Mouse (Mus musculus) MEL (cell line): ENCODE results near the gene Pdzd7. TPM values are rescaled to one million over a fixed set of nuclear protein-coding genes. Genes with fewer than 3 reads are reported as not detected.

Source experiments
- DNase-seq: peaks from one replicate; pipeline ENCODE4 v3.0.0; 2011; ENCODE audit warnings: low read depth, low spot score
- H3K27ac ChIP-seq: 2 replicates; pipeline ENCODE4 v1.5.1; 2012; ENCODE audit warnings: low read depth, mild to moderate bottlenecking, control low read depth, low read length, moderate library complexity; ENCODE audit not compliant: control insufficient read depth
- H3K27me3 ChIP-seq, 2 experiments: fragments of 150-350 bp in 1 of 2; sonication (generic) in 1 of 2; 2 replicates each; pipeline ENCODE4 v1.6.1; 2012; ENCODE audit warnings: low read length in 2 of 2, mild to moderate bottlenecking in 2 of 2, improper control_type of control experiment in 1 of 2, moderate library complexity in 1 of 2; ENCODE audit not compliant: insufficient read depth in 2 of 2, control insufficient read depth in 1 of 2
- H3K36me3 ChIP-seq, 2 experiments: 2 replicates each; pipeline ENCODE4 v1.6.1; 2012 to 2014; ENCODE audit warnings: low read length in 2 of 2, improper control_type of control experiment in 1 of 2, inconsistent platforms in 1 of 2, mild to moderate bottlenecking in 1 of 2; ENCODE audit not compliant: insufficient read depth in 2 of 2, control insufficient read depth in 1 of 2
- H3K4me1 ChIP-seq, 2 experiments: fragments of 150-350 bp in 1 of 2; sonication (generic) in 1 of 2; 2 replicates each; pipeline ENCODE4 v1.6.1; 2012; ENCODE audit warnings: low read length in 2 of 2, improper control_type of control experiment in 1 of 2, mild to moderate bottlenecking in 1 of 2; ENCODE audit not compliant: insufficient read depth in 2 of 2, control insufficient read depth in 1 of 2
- H3K4me3 ChIP-seq, 2 experiments: fragments of 150-350 bp in 1 of 2; sonication (generic) in 1 of 2; 2 replicates each; pipeline ENCODE4 v1.5.1; 2012; ENCODE audit warnings: low read depth in 2 of 2, low read length in 2 of 2, mild to moderate bottlenecking in 2 of 2, moderate library complexity in 2 of 2, control low read depth in 1 of 2, improper control_type of control experiment in 1 of 2; ENCODE audit not compliant: control insufficient read depth in 1 of 2, insufficient read depth in 1 of 2
- H3K79me2 ChIP-seq: 2 replicates; pipeline ENCODE4 v1.6.1; 2012; ENCODE audit warnings: mild to moderate bottlenecking, low read length, moderate library complexity; ENCODE audit not compliant: control insufficient read depth, poor library complexity, insufficient read depth
- H3K9ac ChIP-seq: 2 replicates; pipeline ENCODE4 v1.6.1; 2012; ENCODE audit warnings: low read depth, mild to moderate bottlenecking, control low read depth, low read length, moderate library complexity; ENCODE audit not compliant: control insufficient read depth, poor library complexity, severe bottlenecking
- H3K9me3 ChIP-seq: fragments of 150-350 bp; sonication (generic); replicated peaks from 2 replicates; pipeline ENCODE4 v1.6.1; 2012; ENCODE audit warnings: mild to moderate bottlenecking, low read length, improper control_type of control experiment, moderate library complexity; ENCODE audit not compliant: insufficient read depth
- BHLHE40 ChIP-seq: IDR thresholded peaks from 2 replicates; pipeline ENCODE4 v1.6.1; 2012; ENCODE audit warnings: low read depth, mild to moderate bottlenecking, inconsistent platforms, low read length, improper control_type of control experiment, borderline replicate concordance
- CHD1 ChIP-seq: IDR thresholded peaks from 2 replicates; pipeline ENCODE4 v1.6.1; 2012; ENCODE audit warnings: low read depth, mild to moderate bottlenecking, inconsistent platforms, low read length, improper control_type of control experiment
- CHD2 ChIP-seq: IDR thresholded peaks from 2 replicates; pipeline ENCODE4 v1.6.1; 2011; ENCODE audit warnings: low read length, improper control_type of control experiment
- CTCF ChIP-seq, 3 experiments: IDR thresholded peaks in 2 of 3; conservative IDR thresholded peaks in 1 of 3; 2 replicates each; pipeline ENCODE4 v1.5.1; 2011 to 2012; ENCODE audit warnings: low read length in 3 of 3, low read depth in 2 of 3, mild to moderate bottlenecking in 2 of 3, improper control_type of control experiment in 1 of 3, inconsistent platforms in 1 of 3, mixed read lengths in 1 of 3, moderate library complexity in 1 of 3; ENCODE audit not compliant: control insufficient read depth in 1 of 3, insufficient read depth in 1 of 3, poor library complexity in 1 of 3, severe bottlenecking in 1 of 3
- ELF1 ChIP-seq: IDR thresholded peaks from 2 replicates; pipeline ENCODE4 v1.6.1; 2014; ENCODE audit warnings: low read depth, mild to moderate bottlenecking, inconsistent platforms, low read length, improper control_type of control experiment, moderate library complexity
- EP300 ChIP-seq, 2 experiments: IDR thresholded peaks; 2 replicates each; pipeline ENCODE4 v1.6.1; 2011; ENCODE audit warnings: improper control_type of control experiment in 2 of 2, low read length in 2 of 2, low read depth in 1 of 2, mild to moderate bottlenecking in 1 of 2
- GABPA ChIP-seq: IDR thresholded peaks from 2 replicates; pipeline ENCODE4 v1.6.1; 2012; ENCODE audit warnings: low read depth, mild to moderate bottlenecking, inconsistent platforms, low read length, improper control_type of control experiment, moderate library complexity
- GATA1 ChIP-seq: IDR thresholded peaks from 2 replicates; pipeline ENCODE4 v1.6.1; 2011; ENCODE audit warnings: low read depth, low read length, improper control_type of control experiment
- HCFC1 ChIP-seq: IDR thresholded peaks from 2 replicates; pipeline ENCODE4 v1.6.1; 2012; ENCODE audit warnings: low read depth, mild to moderate bottlenecking, inconsistent platforms, low read length, improper control_type of control experiment, moderate library complexity
- KAT2A ChIP-seq: conservative IDR thresholded peaks from 2 replicates; pipeline ENCODE4 v1.6.1; 2012; ENCODE audit warnings: low read depth, low read length, improper control_type of control experiment, inconsistent platforms
- MAFK ChIP-seq: IDR thresholded peaks from 2 replicates; pipeline ENCODE4 v1.6.1; 2011; ENCODE audit warnings: low read depth, mild to moderate bottlenecking, low read length, improper control_type of control experiment, borderline replicate concordance
- MAX ChIP-seq: IDR thresholded peaks from 2 replicates; pipeline ENCODE4 v1.6.1; 2011; ENCODE audit warnings: low read length, improper control_type of control experiment
- MAZ ChIP-seq: IDR thresholded peaks from 2 replicates; pipeline ENCODE4 v1.6.1; 2012; ENCODE audit warnings: low read depth, mild to moderate bottlenecking, inconsistent platforms, low read length, improper control_type of control experiment
- MEF2A ChIP-seq: IDR thresholded peaks from 2 replicates; pipeline ENCODE4 v1.6.1; 2014; ENCODE audit warnings: low read depth, mild to moderate bottlenecking, inconsistent platforms, low read length, improper control_type of control experiment; ENCODE audit not compliant: poor library complexity, insufficient replicate concordance, severe bottlenecking; ENCODE audit errors: extremely low read depth
- MXI1 ChIP-seq: IDR thresholded peaks from 2 replicates; pipeline ENCODE4 v1.6.1; 2011; ENCODE audit warnings: mild to moderate bottlenecking, low read depth, low read length, improper control_type of control experiment
- MYB ChIP-seq: IDR thresholded peaks from 2 replicates; pipeline ENCODE4 v1.6.1; 2011; ENCODE audit warnings: mild to moderate bottlenecking, low read depth, low read length, improper control_type of control experiment
- MYC ChIP-seq: IDR thresholded peaks from 2 replicates; pipeline ENCODE4 v1.6.1; 2011; ENCODE audit warnings: low read depth, mild to moderate bottlenecking, low read length, improper control_type of control experiment, moderate library complexity
- NELFE ChIP-seq: IDR thresholded peaks from 2 replicates; pipeline ENCODE4 v1.6.1; 2011; ENCODE audit warnings: low read depth, low read length, improper control_type of control experiment
- NRF1 ChIP-seq: IDR thresholded peaks from 2 replicates; pipeline ENCODE4 v1.6.1; 2014; ENCODE audit warnings: low read depth, mild to moderate bottlenecking, inconsistent platforms, low read length, improper control_type of control experiment, moderate library complexity; ENCODE audit not compliant: poor library complexity, insufficient read depth, severe bottlenecking
- POLR2A ChIP-seq, 2 experiments: IDR thresholded peaks; 2 replicates each; pipeline ENCODE4 v1.6.1; 2011 to 2012; ENCODE audit warnings: low read length in 2 of 2, mild to moderate bottlenecking in 2 of 2, control low read depth in 1 of 2, improper control_type of control experiment in 1 of 2, low read depth in 1 of 2, moderate library complexity in 1 of 2; ENCODE audit not compliant: control insufficient read depth in 1 of 2, insufficient read depth in 1 of 2, poor library complexity in 1 of 2
- POLR2AphosphoS2 ChIP-seq: IDR thresholded peaks from 2 replicates; pipeline ENCODE4 v1.6.1; 2011; ENCODE audit warnings: low read length, improper control_type of control experiment
- POLR2AphosphoS5 ChIP-seq: IDR thresholded peaks from 2 replicates; pipeline ENCODE4 v1.6.1; 2012; ENCODE audit warnings: low read depth, borderline replicate concordance, mild to moderate bottlenecking, inconsistent platforms, low read length, moderate library complexity, mixed read lengths
- RAD21 ChIP-seq: IDR thresholded peaks from 2 replicates; pipeline ENCODE4 v1.6.1; 2011; ENCODE audit warnings: mild to moderate bottlenecking, low read depth, low read length, improper control_type of control experiment
- RCOR1 ChIP-seq: IDR thresholded peaks from 2 replicates; pipeline ENCODE4 v1.6.1; 2012; ENCODE audit warnings: low read depth, mild to moderate bottlenecking, inconsistent platforms, low read length, improper control_type of control experiment
- SIN3A ChIP-seq: IDR thresholded peaks from 2 replicates; pipeline ENCODE4 v1.6.1; 2012; ENCODE audit warnings: low read length, improper control_type of control experiment, inconsistent platforms
- SMC3 ChIP-seq: IDR thresholded peaks from 2 replicates; pipeline ENCODE4 v1.6.1; 2011; ENCODE audit warnings: low read depth, low read length, improper control_type of control experiment
- TAL1 ChIP-seq: IDR thresholded peaks from 2 replicates; pipeline ENCODE4 v1.6.1; 2012; ENCODE audit warnings: mild to moderate bottlenecking, inconsistent platforms, low read length, moderate library complexity, mixed read lengths
- TBP ChIP-seq: IDR thresholded peaks from 2 replicates; pipeline ENCODE4 v1.8.0; 2011; ENCODE audit warnings: low read depth, low read length, improper control_type of control experiment
- TCF12 ChIP-seq: IDR thresholded peaks from 2 replicates; pipeline ENCODE4 v1.6.1; 2014; ENCODE audit warnings: low read depth, mild to moderate bottlenecking, inconsistent platforms, low read length, improper control_type of control experiment, moderate library complexity
- UBTF ChIP-seq: IDR thresholded peaks from 2 replicates; pipeline ENCODE4 v1.6.1; 2012; ENCODE audit warnings: low read depth, mild to moderate bottlenecking, inconsistent platforms, low read length, improper control_type of control experiment, moderate library complexity, borderline replicate concordance; ENCODE audit not compliant: insufficient read depth
- USF1 ChIP-seq: IDR thresholded peaks from 2 replicates; pipeline ENCODE4 v1.6.1; 2014; ENCODE audit warnings: low read depth, mild to moderate bottlenecking, inconsistent platforms, low read length, improper control_type of control experiment, moderate library complexity
- USF2 ChIP-seq, 2 experiments: IDR thresholded peaks; 2 replicates each; pipeline ENCODE4 v1.6.1; 2011 to 2012; ENCODE audit warnings: improper control_type of control experiment in 2 of 2, low read length in 2 of 2, borderline replicate concordance in 1 of 2, inconsistent platforms in 1 of 2, low read depth in 1 of 2, mild to moderate bottlenecking in 1 of 2; ENCODE audit not compliant: insufficient read depth in 1 of 2
- ZC3H11A ChIP-seq: IDR thresholded peaks from 2 replicates; pipeline ENCODE4 v1.6.1; 2012; ENCODE audit warnings: low read depth, mild to moderate bottlenecking, inconsistent platforms, low read length, improper control_type of control experiment
- ZKSCAN1 ChIP-seq: IDR thresholded peaks from 2 replicates; pipeline ENCODE4 v1.6.1; 2012; ENCODE audit warnings: low read depth, mild to moderate bottlenecking, inconsistent platforms, low read length, improper control_type of control experiment, moderate library complexity
- ZNF384 ChIP-seq: IDR thresholded peaks from 2 replicates; pipeline ENCODE4 v1.6.1; 2012; ENCODE audit warnings: low read depth, mild to moderate bottlenecking, inconsistent platforms, low read length, improper control_type of control experiment
- polyA plus RNA-seq, 2 experiments: library from polyadenylated mRNA; stranded (reverse) in 1 of 2; unstranded in 1 of 2; fragments of >175 nt in 1 of 2; fragments of >200 nt in 1 of 2; gene quantifications; 2 replicates each; pipeline versions ENCODE4 v1.2.1 to v1.2.4; 2012; ENCODE audit warnings: low replicate concordance in 2 of 2, low read depth in 1 of 2; ENCODE audit not compliant: insufficient read length in 2 of 2, insufficient read depth in 1 of 2, missing spikeins in 1 of 2
- total RNA-seq: library from RNA; depleted of rRNA; stranded (reverse); fragments of 300-350 nt; gene quantifications from 2 replicates; pipeline ENCODE4 v1.2.3, GENCODE M21; 2012

Gene Pdzd7
- total and polyA plus RNA-seq, 3 experiments, result 0.08 to 0.56 TPM; not detected in 1

DNA sequence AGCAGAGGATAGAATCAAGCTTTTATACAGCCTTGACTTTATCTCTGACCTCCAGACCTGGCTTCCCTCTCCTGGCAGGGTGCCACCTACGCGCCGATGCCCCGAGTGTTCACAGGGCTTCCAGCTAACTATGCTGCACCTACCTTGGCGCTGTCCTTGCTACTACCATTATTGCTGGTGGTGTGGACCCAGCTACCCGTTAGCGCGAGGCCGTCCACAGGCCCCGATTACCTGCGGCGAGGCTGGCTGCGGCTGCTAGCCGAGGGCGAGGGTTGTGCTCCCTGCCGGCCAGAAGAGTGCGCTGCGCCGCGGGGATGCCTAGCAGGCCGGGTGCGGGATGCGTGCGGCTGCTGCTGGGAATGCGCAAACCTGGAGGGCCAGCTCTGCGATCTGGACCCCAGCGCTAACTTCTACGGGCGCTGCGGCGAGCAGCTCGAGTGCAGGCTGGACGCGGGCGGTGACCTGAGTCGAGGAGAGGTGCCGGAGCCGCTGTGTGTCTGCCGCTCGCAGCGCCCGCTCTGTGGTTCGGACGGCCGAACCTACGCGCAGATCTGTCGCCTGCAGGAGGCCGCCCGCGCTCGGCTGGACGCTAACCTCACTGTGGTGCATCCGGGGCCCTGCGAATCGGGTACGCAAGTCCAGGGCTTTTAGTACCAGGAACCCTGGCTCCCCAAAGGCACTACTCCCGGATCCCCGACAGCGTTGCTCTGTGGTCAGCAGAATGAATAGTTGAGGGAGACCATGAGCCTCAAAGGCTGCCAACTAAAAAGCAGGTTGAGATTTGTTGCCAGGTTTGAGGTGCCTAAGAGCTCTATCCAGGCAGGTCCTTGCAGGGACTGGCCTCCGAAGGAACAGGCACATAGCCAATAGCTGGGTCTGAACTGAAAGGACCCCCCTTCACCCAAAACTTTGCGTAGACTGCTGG is 31.3 kb upstream of the Pdzd7 start:
- peak; percentile 82 for DNase-seq
- Histone ChIP-seq H3K4me1 (peaks cover 0 to 31% of the 10 kb centered on the region in 2 experiments; a peak in 2 of 4 replicates), H3K36me3 (peaks cover 0 to 17% of the 10 kb centered on the region in 2 experiments; a peak in 2 of 4 replicates), H3K27ac (no peak overlapping the region), H3K79me2 (peaks cover 5% of the 10 kb centered on the region; the same call in 1 of the 2 replicates), H3K27me3 (peaks cover 0 to 6% of the 10 kb centered on the region in 2 experiments; a peak in 1 of 4 replicates), H3K4me3 (peak overlapping the region; percentile 56 to 77), H3K9ac (peak overlapping the region; percentile 50), H3K9me3 (no peaks in the 10 kb centered on the region)
- TF ChIP-seq TBP (no peak), SIN3A (no peak), POLR2A (IDR thresholded peaks at IDR 0.05; ENCODE audit: control insufficient read depth in 1 of 2, insufficient read depth in 1 of 2, low read depth in 1 of 2, low read length in 2 of 2, poor library complexity in 1 of 2) (peak in 1 of 2 experiments; percentile 32; a peak in 1 of 4 replicates), GABPA (no peak), HCFC1 (no peak), CHD2 (no peak), GATA1 (no peak; the same call in 1 of the 2 replicates), NRF1 (peak; percentile 42; the same call in 1 of the 2 replicates), RCOR1 (no peak), MAFK (no peak), RAD21 (no peak), TAL1 (peak; percentile 79), BHLHE40 (no peak), EP300 (IDR thresholded peaks at IDR 0.05; ENCODE audit: low read depth in 1 of 2, low read length in 2 of 2) (no peak; a peak in 1 of 4 replicates), TCF12 (peak; percentile 19; the same call in 1 of the 2 replicates), MYC (no peak), ZNF384 (no peak), UBTF (no peak; the same call in 1 of the 2 replicates), MXI1 (no peak; the same call in 1 of the 2 replicates), NELFE (no peak), KAT2A (no peak), MAZ (no peak), ZC3H11A (no peak), ZKSCAN1 (no peak), USF2 (IDR thresholded peaks at IDR 0.05; ENCODE audit: borderline replicate concordance in 1 of 2, insufficient read depth in 1 of 2, low read depth in 1 of 2, low read length in 2 of 2) (no peak), SMC3 (no peak), MYB (no peak), POLR2AphosphoS5 (no peak), MEF2A (no peak), POLR2AphosphoS2 (no peak), USF1 (no peak), CHD1 (no peak), CTCF (IDR thresholded peaks at IDR 0.05 in 2 of 3, conservative IDR thresholded peaks at IDR 0.05 in 1 of 3; ENCODE audit: control insufficient read depth in 1 of 3, insufficient read depth in 1 of 3, low read depth in 2 of 3, low read length in 3 of 3, poor library complexity in 1 of 3, severe bottlenecking in 1 of 3) (peak in 2 of 3 experiments; percentile 60 to 74; a peak in 5 of 6 replicates), MAX (no peak), ELF1 (no peak)
